Mouse (Mus musculus): ENCODE results near the gene Gm9970. TPM values are rescaled to one million over a fixed set of nuclear protein-coding genes. Genes with fewer than 3 reads are reported as not detected.

Gm9970 gene
- polyA plus RNA-seq, 1 experiment from 2014 or later = 0.80 TPM

Other genes with a start within 250 kb of the Gm9970 start
- 111 and 117 TPM in 2 replicates for gene Atraid, start 192.9 kb downstream of the Gm9970 start, polyA plus RNA-seq (2014; fragmentation: Nextera tagmentation; extraction: Ambion mirVana)
- 6.3 and 7.6 TPM in 2 replicates for gene Slc5a6, start 192.3 kb downstream of the Gm9970 start, polyA plus RNA-seq (2014; fragmentation: Nextera tagmentation; extraction: Ambion mirVana)
- gene Cad, start 186.5 kb downstream of the Gm9970 start, polyA plus RNA-seq (2014; fragmentation: Nextera tagmentation; extraction: Ambion mirVana) = 19.7 and 19.8 TPM in 2 replicates
- not detected in 2 replicates for gene Dnajc5g, start 134.9 kb downstream of the Gm9970 start, polyA plus RNA-seq (2014; fragmentation: Nextera tagmentation; extraction: Ambion mirVana)
- gene Slc30a3, start 133.0 kb downstream of the Gm9970 start, polyA plus RNA-seq (2014; fragmentation: Nextera tagmentation; extraction: Ambion mirVana) = 8.4 and 9.2 TPM in 2 replicates
- gene Trim54, start 124.5 kb downstream of the Gm9970 start, polyA plus RNA-seq (2014; fragmentation: Nextera tagmentation; extraction: Ambion mirVana) = 0.10 TPM in 1 of 2 replicates, not detected in the other
- not detected in 2 replicates for gene Ucn, start 102.4 kb downstream of the Gm9970 start, polyA plus RNA-seq (2014; fragmentation: Nextera tagmentation; extraction: Ambion mirVana)
- gene Mpv17, start 87.0 kb downstream of the Gm9970 start, polyA plus RNA-seq (2014; fragmentation: Nextera tagmentation; extraction: Ambion mirVana) = 49.9 and 57.1 TPM in 2 replicates
- gene Gm29609, start 61.3 kb downstream of the Gm9970 start, polyA plus RNA-seq (2014; fragmentation: Nextera tagmentation; extraction: Ambion mirVana) = 0.46 and 1.4 TPM in 2 replicates
- 66.4 and 72.6 TPM in 2 replicates for gene Gtf3c2, start 61.1 kb downstream of the Gm9970 start, polyA plus RNA-seq (2014; fragmentation: Nextera tagmentation; extraction: Ambion mirVana)
- gene Snx17, start 48.0 kb downstream of the Gm9970 start, polyA plus RNA-seq (2014; fragmentation: Nextera tagmentation; extraction: Ambion mirVana) = 133 and 146 TPM in 2 replicates
- gene Eif2b4, start 47.8 kb downstream of the Gm9970 start, polyA plus RNA-seq (2014; fragmentation: Nextera tagmentation; extraction: Ambion mirVana) = 65.8 and 66.5 TPM in 2 replicates
- 4.9 and 5.7 TPM in 2 replicates for gene Zfp513, start 38.9 kb downstream of the Gm9970 start, polyA plus RNA-seq (2014; fragmentation: Nextera tagmentation; extraction: Ambion mirVana)
- gene Ppm1g, start 20.5 kb downstream of the Gm9970 start, polyA plus RNA-seq (2014; fragmentation: Nextera tagmentation; extraction: Ambion mirVana) = 148 and 156 TPM in 2 replicates
- gene Nrbp1, start 368 bp downstream of the Gm9970 start, polyA plus RNA-seq (2014; fragmentation: Nextera tagmentation; extraction: Ambion mirVana) = 141 and 148 TPM in 2 replicates
- gene Krtcap3, start 10.5 kb upstream of the Gm9970 start, polyA plus RNA-seq (2014; fragmentation: Nextera tagmentation; extraction: Ambion mirVana) = 3.4 and 5.6 TPM in 2 replicates
- 28.8 and 30.8 TPM in 2 replicates for gene Ift172, start 49.9 kb upstream of the Gm9970 start, polyA plus RNA-seq (2014; fragmentation: Nextera tagmentation; extraction: Ambion mirVana)
- 46.7 and 50.6 TPM in 2 replicates for gene Fndc4, start 54.8 kb upstream of the Gm9970 start, polyA plus RNA-seq (2014; fragmentation: Nextera tagmentation; extraction: Ambion mirVana)
- gene Gckr, start 56.2 kb upstream of the Gm9970 start, polyA plus RNA-seq (2014; fragmentation: Nextera tagmentation; extraction: Ambion mirVana) = not detected in 2 replicates
- 69.4 and 79.6 TPM in 2 replicates for gene Zfp512, start 211.2 kb upstream of the Gm9970 start, polyA plus RNA-seq (2014; fragmentation: Nextera tagmentation; extraction: Ambion mirVana)
- gene 4930548H24Rik, start 244.5 kb upstream of the Gm9970 start, polyA plus RNA-seq (2014; fragmentation: Nextera tagmentation; extraction: Ambion mirVana) = 0.08 TPM in 1 of 2 replicates, not detected in the other